Mouse (Mus musculus) embryonic fibroblast, embryonic 13.5 days (primary cell): ENCODE measurements around the gene Cacnb2.

Source experiments
- CTCF ChIP-seq: IDR thresholded peaks from 2 replicates; pipeline ENCODE4 v1.5.1; 2011; ENCODE audit warnings: mild to moderate bottlenecking, control low read depth, low read length, moderate library complexity, borderline replicate concordance; ENCODE audit not compliant: insufficient read depth
- POLR2A ChIP-seq: IDR thresholded peaks from 2 replicates; pipeline ENCODE4 v1.6.1; 2011; ENCODE audit warnings: low read depth, mild to moderate bottlenecking, control low read depth, low read length, moderate library complexity

- TF ChIP-seq CTCF = no peak
- no peak for TF ChIP-seq POLR2A
Measured at GRCm38 (mm10) chr2:14860350-14860749, 257.5 kb downstream of the Cacnb2 start.
